Mouse (Mus musculus): ENCODE data around the gene 4931429L15Rik. TPM values are rescaled to one million over a fixed set of nuclear protein-coding genes. Genes with fewer than 3 reads are reported as not detected.
A peak's percentile ranks its signal among the peaks of the same experiment; 100 is the strongest.
"Not testable (repeated sequence)": the region's sequence is repeated elsewhere in the genome, so short reads cannot be mapped to it uniquely, and the experiment has no call there.

The 4931429L15Rik gene
- polyA plus RNA-seq (2012; rRNA removed), result not detected in 2 replicates

GRCm38 (mm10) chr9:46319886-46320285, at the start of gene 4931429L15Rik:
4931429L15Rik (minus strand) TSS chr9:46319986.
- H3K27me3 ChIP-seq (ENCODE audit: control insufficient read depth, insufficient read depth, low read length); H3K36me3 ChIP-seq (ENCODE audit: control insufficient read depth, insufficient read depth, low read length); H3K4me1 ChIP-seq (ENCODE audit: control insufficient read depth, insufficient read depth, insufficient read length, low read length); H3K4me3 ChIP-seq (ENCODE audit: low read depth, low read length); H3K27ac ChIP-seq (ENCODE audit: insufficient read depth, low read depth, low read length): not testable (repeated sequence)
- WGBS, result 78% methylated on average over 6 of the region's 6 CpGs

DNA sequence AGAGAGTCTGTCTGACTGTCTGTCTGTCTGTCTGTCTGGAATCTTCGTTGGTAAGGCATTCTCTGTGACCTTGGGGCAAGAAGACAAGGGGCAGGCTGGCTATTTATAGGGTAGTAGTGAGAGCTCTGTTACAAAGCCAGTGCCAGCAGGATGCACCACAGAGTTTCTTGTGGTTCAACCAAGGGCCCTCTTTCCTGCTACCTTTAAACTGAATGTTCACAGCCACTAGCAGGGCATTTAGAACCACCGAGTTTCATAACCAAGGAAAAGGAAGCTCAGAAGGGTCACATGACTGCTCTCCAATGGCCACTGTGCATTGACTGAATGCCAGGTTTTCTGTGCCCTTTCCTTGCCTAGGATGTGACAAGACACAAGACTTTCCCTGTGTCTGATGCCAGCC, 42.7 kb upstream of the 4931429L15Rik start:
- Histone ChIP-seq H3K36me3 (ENCODE audit: control insufficient read depth, insufficient read depth, low read length) (no peaks in the 10 kb centered on the region), H3K4me1 (ENCODE audit: control insufficient read depth, insufficient read depth, insufficient read length, low read length) (no peaks in the 10 kb centered on the region), H3K27ac (ENCODE audit: insufficient read depth, low read depth, low read length) (no peak overlapping the region), H3K27me3 (ENCODE audit: control insufficient read depth, insufficient read depth, low read length) (no peaks in the 10 kb centered on the region), H3K4me3 (ENCODE audit: low read depth, low read length) (no peak overlapping the region)
- WGBS, result 14% methylated on average over 2 of the region's 2 CpGs
- TF ChIP-seq CTCF (IDR thresholded peaks at IDR 0.05; ENCODE audit: extremely low read depth, insufficient read length, insufficient replicate concordance, low read depth, low read length) (no peak), POLR2A (IDR thresholded peaks at IDR 0.05; ENCODE audit: low read depth, low read length) (no peak)

DNA sequence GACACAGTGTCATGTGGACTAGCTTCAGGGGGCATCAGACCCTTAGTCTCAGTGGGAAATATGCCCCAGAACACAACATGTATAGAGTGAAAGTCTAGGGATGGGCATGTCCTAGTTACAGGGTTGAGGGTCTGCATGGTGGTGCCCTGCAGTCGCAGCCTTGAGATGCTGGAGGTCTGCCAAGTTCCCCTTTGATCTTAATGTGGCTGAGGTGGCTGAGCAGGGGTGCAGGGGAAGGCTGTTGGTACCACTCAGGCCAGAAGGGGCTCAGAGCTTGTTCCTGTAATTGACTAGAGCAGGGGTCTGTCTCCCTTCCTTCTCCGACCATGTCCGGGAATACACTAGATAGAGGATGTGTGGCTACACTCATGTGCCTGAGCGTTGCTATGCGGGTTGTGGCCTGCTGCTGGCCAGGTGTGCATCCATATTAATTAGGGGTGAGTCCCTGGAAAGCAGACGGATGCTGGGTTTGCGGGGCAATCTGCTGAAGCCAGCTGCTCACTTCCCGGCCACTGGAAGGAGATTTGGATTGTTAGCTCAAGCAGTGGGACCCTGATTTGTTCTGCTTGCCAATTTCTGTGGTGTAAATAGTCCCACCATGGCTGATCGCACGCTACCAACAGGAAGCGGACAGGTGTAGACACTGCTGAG, 41.8 kb upstream of the 4931429L15Rik start:
- no peak overlapping the region for H3K4me3 ChIP-seq (ENCODE audit: low read depth, low read length)
- no peak overlapping the region for H3K27ac ChIP-seq (ENCODE audit: insufficient read depth, low read depth, low read length)
- no peaks in the 10 kb centered on the region for H3K36me3 ChIP-seq (ENCODE audit: control insufficient read depth, insufficient read depth, low read length)
- 64% methylated on average over 11 of the region's 11 CpGs for WGBS
- H3K4me1 ChIP-seq (ENCODE audit: control insufficient read depth, insufficient read depth, insufficient read length, low read length), result no peaks in the 10 kb centered on the region
- TF ChIP-seq POLR2A (IDR thresholded peaks at IDR 0.05; ENCODE audit: low read depth, low read length) (no peak), CTCF (IDR thresholded peaks at IDR 0.05; ENCODE audit: extremely low read depth, insufficient read length, insufficient replicate concordance, low read depth, low read length) (no peak)
- no peaks in the 10 kb centered on the region for H3K27me3 ChIP-seq (ENCODE audit: control insufficient read depth, insufficient read depth, low read length)

DNA sequence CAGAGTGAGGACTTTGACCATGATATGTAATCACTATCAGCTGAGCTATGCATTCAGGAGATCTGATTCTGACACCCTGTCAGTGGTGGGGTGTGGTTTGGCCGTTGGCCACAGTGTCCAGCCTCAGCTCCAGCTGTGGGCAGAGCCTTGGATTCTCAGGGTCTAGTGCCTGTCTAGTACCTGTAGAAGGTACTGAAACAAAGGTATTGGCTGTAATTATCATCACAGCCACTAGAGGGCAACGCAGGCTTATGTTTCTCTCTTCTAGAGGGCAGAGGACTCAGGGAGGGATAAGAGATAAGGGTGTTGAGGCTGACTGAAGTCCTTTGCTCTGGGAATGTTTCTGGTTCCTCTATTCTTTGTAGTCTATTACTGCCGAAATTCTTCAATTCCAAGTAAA, 34.2 kb upstream of the 4931429L15Rik start:
- WGBS, result under 1% methylated on average over 3 of the region's 3 CpGs
- Histone ChIP-seq H3K4me1 (ENCODE audit: control insufficient read depth, insufficient read depth, insufficient read length, low read length) (peaks cover 7% of the 10 kb centered on the region), H3K27me3 (ENCODE audit: control insufficient read depth, insufficient read depth, low read length) (no peaks in the 10 kb centered on the region), H3K36me3 (ENCODE audit: control insufficient read depth, insufficient read depth, low read length) (no peaks in the 10 kb centered on the region), H3K4me3 (ENCODE audit: low read depth, low read length) (no peak overlapping the region), H3K27ac (ENCODE audit: insufficient read depth, low read depth, low read length) (no peak overlapping the region)
- TF ChIP-seq CTCF (IDR thresholded peaks at IDR 0.05; ENCODE audit: extremely low read depth, insufficient read length, insufficient replicate concordance, low read depth, low read length), result peak; percentile 39; the same call in 1 of the 2 replicates
- no peak for TF ChIP-seq POLR2A (IDR thresholded peaks at IDR 0.05; ENCODE audit: low read depth, low read length)

DNA sequence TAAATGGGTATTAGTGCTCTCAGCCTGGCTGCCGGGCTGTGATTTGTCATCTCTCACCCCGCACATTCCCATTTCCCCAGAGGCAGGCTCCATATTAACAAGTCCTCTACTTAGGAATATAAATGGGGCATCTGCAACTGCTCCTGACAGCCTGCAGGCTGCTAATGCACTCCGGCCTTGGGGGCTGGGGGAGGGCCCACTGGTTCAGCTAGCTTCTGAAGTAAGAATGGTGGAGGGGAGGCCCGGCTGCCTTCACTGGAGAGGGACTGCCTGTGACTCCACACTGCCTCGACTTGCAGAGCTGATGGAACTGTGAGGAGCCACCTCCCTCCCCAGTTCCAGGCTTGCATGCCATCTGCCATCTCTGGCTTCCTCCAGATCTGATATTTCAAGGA, 33.5 kb upstream of the 4931429L15Rik start:
- H3K4me3 ChIP-seq (ENCODE audit: low read depth, low read length), result no peak overlapping the region
- 0 out of 2 replicates have a peak overlapping the region, but pooled peaks have one; percentile 9 for H3K27ac ChIP-seq (ENCODE audit: insufficient read depth, low read depth, low read length)
- TF ChIP-seq CTCF (IDR thresholded peaks at IDR 0.05; ENCODE audit: extremely low read depth, insufficient read length, insufficient replicate concordance, low read depth, low read length), result no peak
- no peak for TF ChIP-seq POLR2A (IDR thresholded peaks at IDR 0.05; ENCODE audit: low read depth, low read length)
- H3K4me1 ChIP-seq (ENCODE audit: control insufficient read depth, insufficient read depth, insufficient read length, low read length), result peaks cover 7% of the 10 kb centered on the region
- WGBS, result 42% methylated on average over 5 of the region's 5 CpGs
- H3K36me3 ChIP-seq (ENCODE audit: control insufficient read depth, insufficient read depth, low read length), result no peaks in the 10 kb centered on the region
- H3K27me3 ChIP-seq (ENCODE audit: control insufficient read depth, insufficient read depth, low read length), result no peaks in the 10 kb centered on the region

DNA sequence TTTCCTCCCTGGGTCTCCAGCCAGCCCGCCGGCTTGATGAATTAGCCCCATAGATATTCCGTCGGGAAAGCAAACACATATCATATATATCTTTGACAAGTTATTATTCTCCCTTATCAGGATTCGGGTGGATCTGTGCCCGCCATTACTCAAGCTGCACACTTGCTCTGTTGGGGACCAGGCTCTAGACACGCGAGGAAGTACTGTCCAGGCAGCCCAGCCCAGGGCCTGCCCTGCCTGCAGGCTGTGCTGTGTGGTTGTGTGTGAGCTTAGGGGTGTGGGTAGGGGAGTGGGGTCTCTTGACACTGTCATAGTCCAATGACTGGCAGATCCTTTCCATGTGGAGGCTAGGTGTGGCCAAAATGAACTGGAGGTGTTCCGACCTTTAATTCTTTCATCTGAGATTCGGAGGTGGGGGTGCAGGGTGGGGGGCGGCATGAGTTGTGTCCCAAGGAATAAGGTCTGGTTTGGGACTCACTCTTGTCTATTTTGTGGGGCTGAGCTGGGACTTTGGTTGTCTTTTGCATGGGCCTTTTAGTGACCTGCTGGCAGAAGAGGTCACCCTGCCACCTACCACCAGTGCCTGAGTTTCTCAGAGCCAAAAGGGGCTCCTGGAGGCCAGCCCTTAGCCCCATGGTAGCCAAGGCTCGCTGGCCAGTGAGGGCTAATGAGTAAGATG, 33.0 kb upstream of the 4931429L15Rik start:
- TF ChIP-seq CTCF (IDR thresholded peaks at IDR 0.05; ENCODE audit: extremely low read depth, insufficient read length, insufficient replicate concordance, low read depth, low read length) (no peak), POLR2A (IDR thresholded peaks at IDR 0.05; ENCODE audit: low read depth, low read length) (no peak)
- Histone ChIP-seq H3K27me3 (ENCODE audit: control insufficient read depth, insufficient read depth, low read length) (no peaks in the 10 kb centered on the region), H3K27ac (ENCODE audit: insufficient read depth, low read depth, low read length) (no peak overlapping the region), H3K4me1 (ENCODE audit: control insufficient read depth, insufficient read depth, insufficient read length, low read length) (peaks cover 7% of the 10 kb centered on the region), H3K4me3 (ENCODE audit: low read depth, low read length) (no peak overlapping the region), H3K36me3 (ENCODE audit: control insufficient read depth, insufficient read depth, low read length) (no peaks in the 10 kb centered on the region)
- WGBS, result 33% methylated on average over 12 of the region's 12 CpGs

DNA sequence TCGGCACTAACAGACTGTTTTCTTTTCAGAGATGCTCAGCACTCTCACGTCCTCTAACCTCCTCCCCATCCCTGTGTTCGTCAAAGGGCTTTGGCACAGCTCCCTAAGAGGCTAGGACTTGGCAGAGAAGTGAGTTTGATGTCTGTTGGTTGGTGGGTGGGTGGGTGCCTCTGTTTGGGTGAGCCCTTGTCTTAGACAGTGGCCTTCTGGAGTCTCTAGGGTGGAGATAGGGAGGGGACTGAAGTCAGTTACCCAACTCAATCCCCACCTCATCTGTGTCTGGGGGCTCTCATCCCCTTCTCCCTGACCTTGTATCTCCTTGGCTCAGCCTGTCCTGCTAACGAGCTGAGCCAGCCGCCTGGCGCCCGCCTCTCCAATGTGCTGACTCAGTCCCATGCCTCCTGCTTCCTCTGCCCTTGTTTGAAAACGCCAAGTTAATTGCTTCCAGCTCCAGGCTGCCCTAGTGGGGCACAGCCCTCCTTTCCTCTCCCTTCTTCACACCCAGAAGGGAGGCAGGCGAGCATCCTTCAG, 30.7 kb upstream of the 4931429L15Rik start:
- H3K36me3 ChIP-seq (ENCODE audit: control insufficient read depth, insufficient read depth, low read length), result no peaks in the 10 kb centered on the region
- H3K27ac ChIP-seq (ENCODE audit: insufficient read depth, low read depth, low read length), result no peak overlapping the region
- TF ChIP-seq POLR2A (IDR thresholded peaks at IDR 0.05; ENCODE audit: low read depth, low read length) (no peak), CTCF (IDR thresholded peaks at IDR 0.05; ENCODE audit: extremely low read depth, insufficient read length, insufficient replicate concordance, low read depth, low read length) (no peak)
- WGBS, result 44% methylated on average over 9 of the region's 9 CpGs
- peaks cover 7% of the 10 kb centered on the region for H3K4me1 ChIP-seq (ENCODE audit: control insufficient read depth, insufficient read depth, insufficient read length, low read length)
- no peaks in the 10 kb centered on the region for H3K27me3 ChIP-seq (ENCODE audit: control insufficient read depth, insufficient read depth, low read length)
- H3K4me3 ChIP-seq (ENCODE audit: low read depth, low read length), result no peak overlapping the region
